Mouse (Mus musculus) MEL (cell line): ENCODE measurements at regions not wholly inside any gene's neighbourhood (a gene's known extent, or its start where the extent isn't known, plus 50 kb on each side); places are given as distances from the start of the nearest gene placed in this dataset.

ENCODE experiments used
- DNase-seq: peaks from one replicate; pipeline ENCODE4 v3.0.0; 2011; ENCODE audit warnings: low read depth, low spot score
- H3K27ac ChIP-seq: 2 replicates; pipeline ENCODE4 v1.5.1; 2012; ENCODE audit warnings: low read depth, mild to moderate bottlenecking, control low read depth, low read length, moderate library complexity; ENCODE audit not compliant: control insufficient read depth
- H3K27me3 ChIP-seq, 2 experiments: fragments of 150-350 bp in 1 of 2; sonication (generic) in 1 of 2; 2 replicates each; pipeline ENCODE4 v1.6.1; 2012; ENCODE audit warnings: low read length in 2 of 2, mild to moderate bottlenecking in 2 of 2, improper control_type of control experiment in 1 of 2, moderate library complexity in 1 of 2; ENCODE audit not compliant: insufficient read depth in 2 of 2, control insufficient read depth in 1 of 2
- H3K36me3 ChIP-seq, 2 experiments: 2 replicates each; pipeline ENCODE4 v1.6.1; 2012 to 2014; ENCODE audit warnings: low read length in 2 of 2, improper control_type of control experiment in 1 of 2, inconsistent platforms in 1 of 2, mild to moderate bottlenecking in 1 of 2; ENCODE audit not compliant: insufficient read depth in 2 of 2, control insufficient read depth in 1 of 2
- H3K4me1 ChIP-seq, 2 experiments: fragments of 150-350 bp in 1 of 2; sonication (generic) in 1 of 2; 2 replicates each; pipeline ENCODE4 v1.6.1; 2012; ENCODE audit warnings: low read length in 2 of 2, improper control_type of control experiment in 1 of 2, mild to moderate bottlenecking in 1 of 2; ENCODE audit not compliant: insufficient read depth in 2 of 2, control insufficient read depth in 1 of 2
- H3K4me3 ChIP-seq, 2 experiments: fragments of 150-350 bp in 1 of 2; sonication (generic) in 1 of 2; 2 replicates each; pipeline ENCODE4 v1.5.1; 2012; ENCODE audit warnings: low read depth in 2 of 2, low read length in 2 of 2, mild to moderate bottlenecking in 2 of 2, moderate library complexity in 2 of 2, control low read depth in 1 of 2, improper control_type of control experiment in 1 of 2; ENCODE audit not compliant: control insufficient read depth in 1 of 2, insufficient read depth in 1 of 2
- H3K79me2 ChIP-seq: 2 replicates; pipeline ENCODE4 v1.6.1; 2012; ENCODE audit warnings: mild to moderate bottlenecking, low read length, moderate library complexity; ENCODE audit not compliant: control insufficient read depth, poor library complexity, insufficient read depth
- H3K9ac ChIP-seq: 2 replicates; pipeline ENCODE4 v1.6.1; 2012; ENCODE audit warnings: low read depth, mild to moderate bottlenecking, control low read depth, low read length, moderate library complexity; ENCODE audit not compliant: control insufficient read depth, poor library complexity, severe bottlenecking
- H3K9me3 ChIP-seq: fragments of 150-350 bp; sonication (generic); replicated peaks from 2 replicates; pipeline ENCODE4 v1.6.1; 2012; ENCODE audit warnings: mild to moderate bottlenecking, low read length, improper control_type of control experiment, moderate library complexity; ENCODE audit not compliant: insufficient read depth
- BHLHE40 ChIP-seq: IDR thresholded peaks from 2 replicates; pipeline ENCODE4 v1.6.1; 2012; ENCODE audit warnings: low read depth, mild to moderate bottlenecking, inconsistent platforms, low read length, improper control_type of control experiment, borderline replicate concordance
- CHD1 ChIP-seq: IDR thresholded peaks from 2 replicates; pipeline ENCODE4 v1.6.1; 2012; ENCODE audit warnings: low read depth, mild to moderate bottlenecking, inconsistent platforms, low read length, improper control_type of control experiment
- CHD2 ChIP-seq: IDR thresholded peaks from 2 replicates; pipeline ENCODE4 v1.6.1; 2011; ENCODE audit warnings: low read length, improper control_type of control experiment
- ELF1 ChIP-seq: IDR thresholded peaks from 2 replicates; pipeline ENCODE4 v1.6.1; 2014; ENCODE audit warnings: low read depth, mild to moderate bottlenecking, inconsistent platforms, low read length, improper control_type of control experiment, moderate library complexity
- ETS1 ChIP-seq: IDR thresholded peaks from 2 replicates; pipeline ENCODE4 v1.6.1; 2012; ENCODE audit warnings: low read depth, mild to moderate bottlenecking, inconsistent platforms, low read length, improper control_type of control experiment, moderate library complexity
- GATA1 ChIP-seq: IDR thresholded peaks from 2 replicates; pipeline ENCODE4 v1.6.1; 2011; ENCODE audit warnings: low read depth, low read length, improper control_type of control experiment
- JUND ChIP-seq: IDR thresholded peaks from 2 replicates; pipeline ENCODE4 v1.6.1; 2011; ENCODE audit warnings: low read depth, mild to moderate bottlenecking, improper control_type of control experiment, low read length
- KAT2A ChIP-seq: conservative IDR thresholded peaks from 2 replicates; pipeline ENCODE4 v1.6.1; 2012; ENCODE audit warnings: low read depth, low read length, improper control_type of control experiment, inconsistent platforms
- MAFK ChIP-seq: IDR thresholded peaks from 2 replicates; pipeline ENCODE4 v1.6.1; 2011; ENCODE audit warnings: low read depth, mild to moderate bottlenecking, low read length, improper control_type of control experiment, borderline replicate concordance
- MAX ChIP-seq: IDR thresholded peaks from 2 replicates; pipeline ENCODE4 v1.6.1; 2011; ENCODE audit warnings: low read length, improper control_type of control experiment
- MAZ ChIP-seq: IDR thresholded peaks from 2 replicates; pipeline ENCODE4 v1.6.1; 2012; ENCODE audit warnings: low read depth, mild to moderate bottlenecking, inconsistent platforms, low read length, improper control_type of control experiment
- MEF2A ChIP-seq: IDR thresholded peaks from 2 replicates; pipeline ENCODE4 v1.6.1; 2014; ENCODE audit warnings: low read depth, mild to moderate bottlenecking, inconsistent platforms, low read length, improper control_type of control experiment; ENCODE audit not compliant: poor library complexity, insufficient replicate concordance, severe bottlenecking; ENCODE audit errors: extremely low read depth
- MXI1 ChIP-seq: IDR thresholded peaks from 2 replicates; pipeline ENCODE4 v1.6.1; 2011; ENCODE audit warnings: mild to moderate bottlenecking, low read depth, low read length, improper control_type of control experiment
- MYC ChIP-seq: IDR thresholded peaks from 2 replicates; pipeline ENCODE4 v1.6.1; 2011; ENCODE audit warnings: low read depth, mild to moderate bottlenecking, low read length, improper control_type of control experiment, moderate library complexity
- NRF1 ChIP-seq: IDR thresholded peaks from 2 replicates; pipeline ENCODE4 v1.6.1; 2014; ENCODE audit warnings: low read depth, mild to moderate bottlenecking, inconsistent platforms, low read length, improper control_type of control experiment, moderate library complexity; ENCODE audit not compliant: poor library complexity, insufficient read depth, severe bottlenecking
- POLR2A ChIP-seq, 2 experiments: IDR thresholded peaks; 2 replicates each; pipeline ENCODE4 v1.6.1; 2011 to 2012; ENCODE audit warnings: low read length in 2 of 2, mild to moderate bottlenecking in 2 of 2, control low read depth in 1 of 2, improper control_type of control experiment in 1 of 2, low read depth in 1 of 2, moderate library complexity in 1 of 2; ENCODE audit not compliant: control insufficient read depth in 1 of 2, insufficient read depth in 1 of 2, poor library complexity in 1 of 2
- POLR2AphosphoS2 ChIP-seq: IDR thresholded peaks from 2 replicates; pipeline ENCODE4 v1.6.1; 2011; ENCODE audit warnings: low read length, improper control_type of control experiment
- POLR2AphosphoS5 ChIP-seq: IDR thresholded peaks from 2 replicates; pipeline ENCODE4 v1.6.1; 2012; ENCODE audit warnings: low read depth, borderline replicate concordance, mild to moderate bottlenecking, inconsistent platforms, low read length, moderate library complexity, mixed read lengths
- RAD21 ChIP-seq: IDR thresholded peaks from 2 replicates; pipeline ENCODE4 v1.6.1; 2011; ENCODE audit warnings: mild to moderate bottlenecking, low read depth, low read length, improper control_type of control experiment
- SIN3A ChIP-seq: IDR thresholded peaks from 2 replicates; pipeline ENCODE4 v1.6.1; 2012; ENCODE audit warnings: low read length, improper control_type of control experiment, inconsistent platforms
- TAL1 ChIP-seq: IDR thresholded peaks from 2 replicates; pipeline ENCODE4 v1.6.1; 2012; ENCODE audit warnings: mild to moderate bottlenecking, inconsistent platforms, low read length, moderate library complexity, mixed read lengths
- TBP ChIP-seq: IDR thresholded peaks from 2 replicates; pipeline ENCODE4 v1.8.0; 2011; ENCODE audit warnings: low read depth, low read length, improper control_type of control experiment
- TCF12 ChIP-seq: IDR thresholded peaks from 2 replicates; pipeline ENCODE4 v1.6.1; 2014; ENCODE audit warnings: low read depth, mild to moderate bottlenecking, inconsistent platforms, low read length, improper control_type of control experiment, moderate library complexity
- ZC3H11A ChIP-seq: IDR thresholded peaks from 2 replicates; pipeline ENCODE4 v1.6.1; 2012; ENCODE audit warnings: low read depth, mild to moderate bottlenecking, inconsistent platforms, low read length, improper control_type of control experiment
- ZMIZ1 ChIP-seq: IDR thresholded peaks from 2 replicates; pipeline ENCODE4 v1.6.1; 2012; ENCODE audit warnings: low read depth, mild to moderate bottlenecking, inconsistent platforms, low read length, improper control_type of control experiment, moderate library complexity

GRCm38 (mm10) chr19:20310653-20311052 is 80.1 kb downstream of the Anxa1 start:
- Histone ChIP-seq H3K27ac (no peak overlapping the region), H3K9ac (no peak overlapping the region), H3K79me2 (no peaks in the 10 kb centered on the region), H3K27me3 (no peaks in the 10 kb centered on the region), H3K9me3 (no peaks in the 10 kb centered on the region), H3K4me1 (no peaks in the 10 kb centered on the region), H3K36me3 (no peaks in the 10 kb centered on the region), H3K4me3 (no peak overlapping the region)
- TF ChIP-seq MYC: no peak
- no peak for TF ChIP-seq CHD1
- TF ChIP-seq TCF12: no peak
- DNase-seq: no peak

- H3K27me3 ChIP-seq: no peaks in the 10 kb centered on the region
Measured at GRCm38 (mm10) chr19:20300066-20300651, 90.6 kb downstream of the Anxa1 start.

GRCm38 (mm10) chr19:20298431-20298830 is 92.3 kb downstream of the Anxa1 start:
- H3K9me3 ChIP-seq: no peaks in the 10 kb centered on the region
- H3K9ac ChIP-seq: no peak overlapping the region
- H3K27me3 ChIP-seq: no peaks in the 10 kb centered on the region
- no peak for TF ChIP-seq POLR2A (IDR thresholded peaks at IDR 0.05; ENCODE audit: control insufficient read depth in 1 of 2, insufficient read depth in 1 of 2, low read depth in 1 of 2, low read length in 2 of 2, poor library complexity in 1 of 2)
- TF ChIP-seq KAT2A: no peak
- TF ChIP-seq NRF1: no peak
- TF ChIP-seq TBP: no peak
- no peak for TF ChIP-seq ZMIZ1
- TF ChIP-seq ZC3H11A: no peak
- no peak for TF ChIP-seq ELF1
- no peak for TF ChIP-seq POLR2AphosphoS5
- no peak for TF ChIP-seq POLR2AphosphoS2
- TF ChIP-seq SIN3A: no peak
- no peak for TF ChIP-seq MXI1
- no peak for TF ChIP-seq RAD21
- no peak for TF ChIP-seq BHLHE40
- no peak for TF ChIP-seq MAZ
- H3K27ac ChIP-seq: no peak overlapping the region
- no peaks in the 10 kb centered on the region for H3K79me2 ChIP-seq
- H3K36me3 ChIP-seq: no peaks in the 10 kb centered on the region
- no peak overlapping the region for H3K4me3 ChIP-seq
- no peaks in the 10 kb centered on the region for H3K4me1 ChIP-seq
- DNase-seq: no peak

More at GRCm38 (mm10) chr19:20300066-20300651, 90.6 kb downstream of the Anxa1 start:
- DNase-seq: no peak
- Histone ChIP-seq H3K36me3 (no peaks in the 10 kb centered on the region), H3K4me1 (no peaks in the 10 kb centered on the region), H3K27ac (no peak overlapping the region), H3K9me3 (no peaks in the 10 kb centered on the region), H3K4me3 (no peak overlapping the region), H3K9ac (no peak overlapping the region), H3K79me2 (no peaks in the 10 kb centered on the region)
- TF ChIP-seq CHD2 (no peak), MAFK (no peak), ETS1 (no peak), NRF1 (no peak), MAX (no peak), GATA1 (no peak), TAL1 (no peak), JUND (no peak), MEF2A (no peak), MAZ (no peak)
